In the genomic region with DNA sequence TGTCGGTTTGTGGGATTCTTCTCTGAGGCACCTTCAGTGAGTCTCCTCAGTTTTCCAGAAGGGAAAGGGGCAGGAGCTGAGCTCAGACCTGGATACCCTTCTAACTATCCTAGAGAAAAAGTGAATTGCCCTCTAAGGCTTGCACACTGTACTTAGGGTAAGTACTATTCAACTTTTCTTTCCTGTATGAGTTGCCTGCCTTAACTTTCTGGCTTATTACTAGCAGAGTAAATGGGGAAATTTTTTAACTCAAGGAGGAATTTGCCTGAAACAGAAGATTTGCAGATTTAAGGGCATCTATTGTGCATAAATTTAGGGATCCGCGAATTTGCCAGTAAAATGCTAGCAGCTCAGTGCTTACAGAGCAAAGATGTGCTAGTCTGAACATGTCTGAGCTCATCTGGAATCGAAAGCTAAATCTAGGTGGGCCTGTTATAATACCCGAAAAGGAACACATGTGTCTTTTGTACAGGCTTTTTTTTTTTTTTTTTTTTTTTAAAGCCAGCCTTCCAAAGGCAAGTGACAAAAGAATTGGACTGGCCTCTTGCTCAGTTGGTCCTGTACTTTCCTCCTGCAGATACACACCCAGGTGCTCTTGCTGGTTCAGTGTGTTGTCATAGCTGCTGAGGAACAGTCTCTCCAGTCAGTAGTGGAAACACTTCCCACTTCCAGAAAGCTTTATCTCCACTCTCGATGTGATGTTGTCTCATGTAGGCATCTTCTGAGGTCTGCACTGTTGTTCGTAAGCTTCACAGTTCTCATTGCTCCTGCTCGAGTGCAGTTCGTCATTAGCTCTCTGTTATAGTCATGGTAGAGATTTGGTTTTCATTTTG, we compare ENCODE assay signal across 11 mouse cellular contexts.
DNase-seq lines count a peak whose midpoint lies in the region; ATAC-seq and TF ChIP-seq lines count a peak whose summit lies in the region.
"Had no signal": no experiment of that assay in that cellular context is flagged by ENCODE, and none has a peak within 500 bp of the region (broad histone marks: within the 10 kb centered on the region; RNA-seq: fewer than 3 reads in every experiment).

No protein-coding gene starts in this region.

- peaks cover 47% of the 10 kb centered on the region for H3K4me1 ChIP-seq in heart, embryonic 13.5 days
- H3K4me1 ChIP-seq in CH12.LX (ENCODE audit: control insufficient read depth in 1 of 2, insufficient read depth in 2 of 2): peaks cover 7 to 21% of the 10 kb centered on the region in 2 experiments
- H3K4me1 ChIP-seq in brown adipose tissue, adult 24 weeks (ENCODE audit: control insufficient read depth, insufficient read depth, insufficient read length, low read length): peaks cover 18% of the 10 kb centered on the region
- peaks cover 37% of the 10 kb centered on the region for H3K4me1 ChIP-seq in midbrain, embryonic 14.5 days (ENCODE audit: control insufficient read depth, insufficient read depth, low read length)

- 58% methylated on average over 9 of the region's 9 CpGs for WGBS in heart, embryonic 13.5 days
- 56% methylated on average over 9 of the region's 9 CpGs for WGBS in midbrain, embryonic 14.5 days

- H3K4me2 ChIP-seq in heart, embryonic 13.5 days: peak overlapping the region; percentile 39
- H3K4me2 ChIP-seq in CH12.LX (ENCODE audit: insufficient read depth, low read depth, poor library complexity, severe bottlenecking): peak overlapping the region; percentile 99
- peak overlapping the region; percentile 81 for H3K4me2 ChIP-seq in midbrain, embryonic 14.5 days (ENCODE audit: low read length)
- H3K4me2 ChIP-seq: kidney, embryonic 15.5 days; liver, embryonic 12.5 days had no signal

- H3K27ac ChIP-seq in heart, embryonic 13.5 days (replicated peaks): no peak overlapping the region
- H3K27ac ChIP-seq in CH12.LX (ENCODE audit: insufficient read depth, low read depth): peak overlapping the region; percentile 96
- peak overlapping the region; percentile 71 for H3K27ac ChIP-seq in brown adipose tissue, adult 24 weeks (replicated peaks; ENCODE audit: low read depth, low read length)
- H3K27ac ChIP-seq in midbrain, embryonic 14.5 days (replicated peaks; ENCODE audit: low read depth, low read length): peak overlapping the region; percentile 27; the same call in 1 of the 2 replicates
- H3K27ac ChIP-seq: kidney, embryonic 15.5 days; liver, embryonic 12.5 days; stomach, postnatal 0 days had no signal

- no peak for TF ChIP-seq EP300 in CH12.LX (IDR thresholded peaks at IDR 0.05; ENCODE audit: low read length)

- H3K9ac ChIP-seq in heart, embryonic 13.5 days: 0 out of 2 replicates have a peak overlapping the region, but pooled peaks have one; percentile 45
- peak overlapping the region; percentile 99 for H3K9ac ChIP-seq in CH12.LX (ENCODE audit: insufficient read depth, low read depth)
- peak overlapping the region; percentile 48 for H3K9ac ChIP-seq in midbrain, embryonic 14.5 days (replicated peaks; ENCODE audit: low read length)
- H3K9ac ChIP-seq: kidney, embryonic 15.5 days; liver, embryonic 12.5 days had no signal

- H3K4me3 ChIP-seq in heart, embryonic 13.5 days: no peak overlapping the region
- H3K4me3 ChIP-seq in CH12.LX (replicated peaks in 1 of 3; ENCODE audit: low read depth in 2 of 3, low read length in 2 of 3, poor library complexity in 1 of 3): peak overlapping the region; percentile 59 to 75 (median 68)
- H3K4me3 ChIP-seq in brown adipose tissue, adult 24 weeks (ENCODE audit: insufficient read depth, low read depth, low read length): no peak overlapping the region
- peak overlapping the region; percentile 50 for H3K4me3 ChIP-seq in midbrain, embryonic 14.5 days (replicated peaks; ENCODE audit: low read depth, low read length)
- H3K4me3 ChIP-seq: kidney, embryonic 15.5 days; liver, embryonic 12.5 days had no signal

- no peaks in the 10 kb centered on the region for H3K36me3 ChIP-seq in heart, embryonic 13.5 days
- H3K36me3 ChIP-seq in CH12.LX (replicated peaks in 1 of 2; ENCODE audit: control insufficient read depth in 1 of 2, insufficient read depth in 1 of 2, low read length in 1 of 2): peaks cover 3 to 8% of the 10 kb centered on the region in 2 experiments
- no peaks in the 10 kb centered on the region for H3K36me3 ChIP-seq in midbrain, embryonic 14.5 days (ENCODE audit: control insufficient read depth, insufficient read depth, low read length)
- H3K36me3 ChIP-seq: kidney, embryonic 15.5 days; liver, embryonic 12.5 days had no signal

- no peak for DNase-seq in heart, adult 9 months (ENCODE audit: low spot score in 2 of 2)
- DNase-seq in CH12.LX (ENCODE audit: extremely low read depth): peak; percentile 91
- DNase-seq in midbrain, embryonic 14.5 days: peak; percentile 39
- no peak for DNase-seq in kidney, adult 9 months
- DNase-seq: lung, postnatal 4 days had no signal

- no peak for TF ChIP-seq RAD21 in CH12.LX (IDR thresholded peaks at IDR 0.05; ENCODE audit: low read depth, low read length)

- in situ Hi-C loops in CH12.LX (cut with MboI; ENCODE audit: low pct_ligation_motif_present, low pct_unique_long_range_greater_than_20kb, low sequenced_read_pairs): loop anchor here (10.0 kb wide), 2 partner anchors 54 to 186 kb away; no protein-coding TSS in a partner anchor

- peak; percentile 74 for TF ChIP-seq POLR2A in CH12.LX (IDR thresholded peaks at IDR 0.05; ENCODE audit: low read depth, low read length)

- dilution Hi-C loops in CH12.LX (cut with MboI; ENCODE audit: extremely low pct_ligation_motif_present, extremely low pct_unique_long_range_greater_than_20kb, low sequenced_read_pairs): no loop called here

- no peak for TF ChIP-seq CTCF in CH12.LX (conservative IDR thresholded peaks at IDR 0.05 in 1 of 2, IDR thresholded peaks at IDR 0.05 in 1 of 2; ENCODE audit: low read depth in 2 of 2, low read length in 2 of 2)

- peaks cover 68% of the 10 kb centered on the region for H3K79me2 ChIP-seq in CH12.LX (replicated peaks; ENCODE audit: control insufficient read depth, extremely low read depth, insufficient read depth, poor library complexity, severe bottlenecking)

- no peak for ATAC-seq in heart, embryonic 13.5 days (ENCODE audit: extremely low read depth, insufficient number of reproducible peaks, low FRiP score, low TSS enrichment)
- no peak for ATAC-seq in midbrain, embryonic 14.5 days (ENCODE audit: low FRiP score, low TSS enrichment)
- ATAC-seq in megakaryocyte progenitor cell, adult 5-6 weeks (replicated peaks; ENCODE audit: poor library complexity): no peak
- ATAC-seq: liver, embryonic 12.5 days had no signal

- no peaks in the 10 kb centered on the region for H3K27me3 ChIP-seq in heart, embryonic 13.5 days (replicated peaks)
- no peaks in the 10 kb centered on the region for H3K27me3 ChIP-seq in CH12.LX (replicated peaks)
- no peaks in the 10 kb centered on the region for H3K27me3 ChIP-seq in midbrain, embryonic 14.5 days (ENCODE audit: control insufficient read depth, insufficient read depth, low read length)
- H3K27me3 ChIP-seq: kidney, embryonic 15.5 days had no signal

- no peaks in the 10 kb centered on the region for H3K9me3 ChIP-seq in heart, embryonic 13.5 days
- no peaks in the 10 kb centered on the region for H3K9me3 ChIP-seq in CH12.LX (replicated peaks; ENCODE audit: low read length)
- H3K9me3 ChIP-seq in midbrain, embryonic 14.5 days (ENCODE audit: control insufficient read depth, low read length): no peaks in the 10 kb centered on the region
- H3K9me3 ChIP-seq: kidney, embryonic 15.5 days; liver, embryonic 12.5 days had no signal

TF ChIP-seq in CH12.LX, 34 proteins besides CTCF, POLR2A, EP300 and RAD21:
- TF ChIP-seq UBTF (IDR thresholded peaks at IDR 0.05; ENCODE audit: low read depth, low read length): peak; percentile 80
- peak; percentile 95 for TF ChIP-seq TBP (conservative IDR thresholded peaks at IDR 0.05; ENCODE audit: low read depth, low read length)
- no peak for TF ChIP-seq USF1 (IDR thresholded peaks at IDR 0.05; ENCODE audit: low read depth, low read length)
- no peak for TF ChIP-seq PAX5 (IDR thresholded peaks at IDR 0.05; ENCODE audit: low read length)
TF ChIP-seq in CH12.LX: peak in this region for 2.

Comparison
In these comparisons a context has a peak if more than half of its experiments do, and no peak if none do; other contexts are left out.
1. H3K4me2 ChIP-seq: peak in every context shown above with its lines; median percentile 99 in CH12.LX; 81 in midbrain, embryonic 14.5 days; 39 in heart, embryonic 13.5 days.
2. H3K4me3 ChIP-seq: peak in CH12.LX (3 of 3) and midbrain, embryonic 14.5 days (single experiment); none in heart, embryonic 13.5 days (single experiment) and brown adipose tissue, adult 24 weeks (single experiment).
3. H3K9ac ChIP-seq: peak in every context shown above with its lines; median percentile 99 in CH12.LX; 48 in midbrain, embryonic 14.5 days; 45 in heart, embryonic 13.5 days.
4. DNase-seq: peak in CH12.LX (single experiment) and midbrain, embryonic 14.5 days (single experiment); none in heart, adult 9 months (0 of 2) and kidney, adult 9 months (single experiment).